Mouse (Mus musculus) layer of hippocampus, adult 11-12 months (tissue): ENCODE measurements at regions not wholly inside any gene's neighbourhood (a gene's known extent, or its start where the extent isn't known, plus 50 kb on each side); places are given as distances from the start of the nearest gene placed in this dataset.

ENCODE experiments used
- DNase-seq: peaks from one replicate; pipeline ENCODE4 v3.0.0; 2022; ENCODE audit warnings: low spot score

DNA sequence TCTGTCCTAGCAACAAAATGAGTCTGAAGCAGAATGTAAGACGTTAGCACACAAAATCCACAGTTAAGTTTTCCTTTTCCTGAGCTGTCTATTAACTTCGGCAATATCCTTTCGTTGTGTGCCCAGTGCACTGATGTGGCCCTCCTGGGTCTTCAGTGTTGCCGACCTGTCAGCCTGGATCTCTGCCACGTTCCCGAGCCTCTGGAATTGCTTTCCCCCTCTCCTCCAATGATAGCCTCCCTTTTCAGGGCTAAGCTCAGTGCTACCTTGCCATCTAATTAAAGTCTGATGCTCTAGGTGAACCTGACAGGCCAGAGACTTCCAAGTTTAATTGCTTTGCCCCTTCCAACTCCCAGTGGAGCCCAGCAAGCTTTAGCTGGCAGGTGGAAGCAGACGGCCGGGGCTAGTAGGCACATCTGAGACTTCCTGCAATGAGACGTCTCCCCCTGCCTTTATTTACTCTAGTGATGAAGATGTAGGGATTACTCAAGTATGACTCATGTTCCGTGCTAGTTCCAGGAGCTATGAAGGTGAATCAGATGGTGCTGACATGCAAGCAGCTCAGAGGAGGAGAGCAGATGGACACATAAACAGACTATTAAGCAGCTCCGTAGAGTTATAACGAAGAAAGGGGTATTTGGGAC is 894.3 kb upstream of the Car8 start:
- peak; percentile 12 for DNase-seq

- peak; percentile 43 for DNase-seq
These were observed 893.5 kb upstream of the Car8 start for GRCm38 (mm10) chr4:9132356-9132755.

GRCm38 (mm10) chr4:9131610-9132009 is 892.8 kb upstream of the Car8 start:
- DNase-seq = peak; percentile 33

GRCm38 (mm10) chr4:9125236-9125963 is 886.6 kb upstream of the Car8 start:
- DNase-seq = peak; percentile 28

- DNase-seq = no peak
These were observed 885.9 kb upstream of the Car8 start for GRCm38 (mm10) chr4:9124586-9125232.

- no peak for DNase-seq
These were observed 885.3 kb upstream of the Car8 start for GRCm38 (mm10) chr4:9124109-9124508.

- DNase-seq = no peak
These were observed 884.7 kb upstream of the Car8 start for GRCm38 (mm10) chr4:9123396-9124031.

DNA sequence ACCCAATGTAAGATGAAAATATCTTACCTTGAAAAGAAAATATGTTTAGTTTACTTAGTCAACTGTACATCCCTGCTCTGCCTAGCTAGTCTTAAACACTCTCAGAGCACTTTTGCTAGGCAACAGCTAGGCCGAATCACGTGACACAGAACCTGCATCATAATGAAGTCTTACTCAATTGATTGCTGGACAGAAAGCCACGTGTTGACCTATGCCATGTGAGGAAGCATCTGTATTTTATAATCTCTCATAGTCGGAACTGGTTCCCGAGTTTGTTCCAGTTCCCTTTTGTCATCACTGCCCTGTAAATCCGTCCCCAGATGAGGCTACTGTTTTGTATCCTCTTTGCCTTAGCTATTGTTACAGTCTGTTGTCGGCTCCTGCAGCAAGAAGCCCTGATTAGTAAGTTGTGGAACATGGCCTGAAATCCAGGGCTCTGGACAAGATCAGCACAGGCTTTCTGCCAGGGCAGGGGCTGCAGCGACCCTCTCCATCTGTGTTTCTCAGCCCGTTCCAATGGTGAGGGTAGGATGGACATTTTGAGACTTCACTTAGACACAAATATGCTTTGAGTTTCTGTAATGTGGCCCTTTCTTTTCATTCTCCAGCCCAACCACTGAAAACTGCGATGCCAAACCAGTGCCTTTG is 883.9 kb upstream of the Car8 start:
- DNase-seq = no peak

GRCm38 (mm10) chr4:9116955-9117647 is 878.3 kb upstream of the Car8 start:
- no peak for DNase-seq

GRCm38 (mm10) chr4:9115874-9116273 is 877.0 kb upstream of the Car8 start:
- DNase-seq = peak; percentile 63

DNA sequence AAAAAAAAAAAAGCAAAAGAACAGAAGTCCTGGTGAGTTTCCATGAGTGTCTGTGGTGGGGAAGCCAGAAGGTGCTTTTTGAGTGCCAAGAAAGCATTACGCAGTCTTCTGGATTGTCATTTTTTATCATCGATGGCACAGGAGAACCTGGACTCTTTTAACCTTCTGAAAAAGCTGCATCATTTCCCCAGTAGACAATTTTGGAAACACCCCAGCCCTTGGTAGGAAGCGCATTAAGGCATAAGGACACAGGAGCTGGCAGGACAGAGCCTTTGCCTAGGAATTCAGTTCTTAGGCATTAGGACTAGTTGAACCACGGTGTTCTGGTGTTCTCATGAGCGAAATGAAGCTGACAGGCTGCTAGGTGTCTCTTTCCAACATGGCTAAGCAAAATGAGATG is 875.1 kb upstream of the Car8 start:
- DNase-seq = no peak

DNA sequence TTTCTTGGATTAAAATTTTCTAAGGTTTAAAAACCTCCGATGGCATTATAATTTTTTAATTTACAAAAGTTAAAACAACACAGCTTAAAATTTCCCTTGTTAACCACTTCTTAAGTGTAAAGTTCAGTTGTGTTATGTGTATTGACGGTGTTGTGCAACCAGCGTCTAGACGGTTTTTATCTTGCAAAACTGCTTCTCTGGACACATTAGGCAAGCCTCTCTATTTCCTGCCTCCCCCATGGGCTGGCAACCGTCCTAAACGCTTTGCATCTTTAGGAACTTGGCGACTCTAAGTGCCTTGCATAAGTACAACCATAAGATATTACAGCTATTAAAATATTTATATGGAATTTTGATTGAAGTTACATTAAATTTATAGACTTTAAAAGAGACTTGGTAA is 871.5 kb upstream of the Car8 start:
- DNase-seq = peak; percentile 69

- peak; percentile 65 for DNase-seq
These were observed 868.5 kb upstream of the Car8 start for GRCm38 (mm10) chr4:9107295-9107694.

GRCm38 (mm10) chr4:9106778-9107177 is 867.9 kb upstream of the Car8 start:
- no peak for DNase-seq

DNA sequence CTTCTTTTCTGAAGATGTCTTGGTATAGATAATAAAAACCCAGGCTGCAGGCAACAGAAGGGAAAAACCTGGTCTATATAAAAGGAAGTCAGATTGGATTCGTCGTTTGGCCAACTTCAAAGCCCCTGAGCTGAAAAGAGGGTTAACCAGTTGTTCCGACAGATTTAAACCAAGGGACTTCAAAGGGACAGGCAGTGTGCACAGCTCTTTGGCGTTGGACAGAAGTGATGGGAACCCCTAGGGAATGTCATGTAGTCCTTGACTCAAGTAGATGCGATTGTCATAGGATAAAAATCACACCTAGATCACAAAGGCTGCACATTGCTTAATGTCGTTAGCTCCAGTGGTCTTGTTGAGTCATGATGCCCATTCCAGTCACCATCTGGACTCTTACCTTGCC is 865.8 kb upstream of the Car8 start:
- DNase-seq = no peak

DNA sequence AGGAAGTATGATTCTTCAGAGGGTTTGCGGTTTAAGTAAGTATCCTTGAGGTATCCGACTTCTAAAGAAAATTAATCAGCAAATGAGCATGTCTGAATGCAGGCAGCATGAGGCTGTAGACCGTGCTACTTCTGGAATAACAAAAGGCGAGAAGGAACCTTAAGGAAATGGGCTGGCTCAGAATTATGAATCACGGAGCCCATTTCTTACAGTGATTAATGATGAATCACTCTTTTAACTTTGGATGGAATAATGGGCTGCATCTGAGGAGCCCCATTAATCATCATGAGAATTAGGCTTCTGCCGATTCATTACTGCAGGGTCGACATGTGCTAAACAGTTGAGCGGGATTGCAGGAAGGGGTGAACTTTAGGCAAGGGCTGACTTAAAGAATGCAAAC is 865.1 kb upstream of the Car8 start:
- no peak for DNase-seq

GRCm38 (mm10) chr4:9096809-9097700 is 858.2 kb upstream of the Car8 start:
- DNase-seq = peak; percentile 91

DNA sequence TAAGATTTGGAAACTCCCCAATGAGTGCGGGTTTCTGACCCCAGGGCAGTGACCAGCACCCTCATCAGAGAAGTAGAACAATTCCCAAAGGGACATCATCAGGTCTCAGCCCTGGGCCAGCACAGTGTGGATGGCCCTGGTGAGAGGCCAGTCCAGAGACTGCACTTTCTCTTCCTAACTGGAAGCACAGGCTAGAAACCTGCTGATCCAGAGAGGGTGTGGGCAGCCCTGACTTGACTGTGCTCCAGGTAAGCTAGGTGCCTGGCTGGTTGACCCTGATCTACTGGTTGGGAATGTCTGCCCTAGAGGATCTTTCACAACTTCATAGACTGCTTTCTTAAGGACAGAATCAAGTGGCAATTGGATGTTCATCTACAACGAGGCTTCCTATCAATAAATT is 857.4 kb upstream of the Car8 start:
- DNase-seq = no peak

DNA sequence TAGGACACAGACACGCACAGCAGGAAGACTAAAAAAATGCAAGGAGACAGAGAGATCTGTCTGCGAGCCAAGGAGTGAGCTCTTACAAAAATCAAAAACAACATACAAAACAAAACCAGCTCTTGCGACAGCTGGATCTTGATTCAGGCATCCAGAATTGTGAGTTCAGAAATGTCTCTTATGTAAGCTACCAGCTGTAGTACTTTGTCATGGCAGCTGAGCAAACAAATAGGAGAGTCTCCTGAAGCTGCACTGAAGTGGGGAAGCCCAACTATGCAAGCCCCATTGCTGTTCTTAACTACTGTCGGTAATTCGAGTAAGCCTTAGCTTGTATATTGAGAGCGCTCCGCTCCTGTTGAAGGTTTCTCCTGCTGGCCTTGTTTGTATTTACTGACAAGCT is 856.8 kb upstream of the Car8 start:
- no peak for DNase-seq

DNA sequence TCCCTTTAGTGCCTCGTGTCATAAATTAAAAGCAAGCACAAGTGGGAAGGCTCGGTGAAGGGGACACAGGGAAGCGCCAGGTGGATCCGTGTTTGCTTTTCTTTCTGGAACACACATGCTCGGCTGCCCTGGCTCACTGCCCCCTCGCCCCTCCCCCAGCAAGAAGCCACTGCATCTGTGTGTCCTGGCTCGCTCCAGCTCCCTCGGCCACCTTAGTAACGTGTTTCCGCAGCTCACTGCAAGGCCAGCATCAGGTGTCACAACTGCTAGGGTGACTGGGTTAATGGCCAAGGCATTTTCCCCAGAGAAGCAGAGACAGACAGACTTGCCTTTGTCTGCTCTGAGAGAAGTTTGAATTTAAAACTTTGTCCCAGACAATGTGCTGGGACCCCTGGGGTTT is 855.7 kb upstream of the Car8 start:
- no peak for DNase-seq

- no peak for DNase-seq
These were observed 855.2 kb upstream of the Car8 start for GRCm38 (mm10) chr4:9094076-9094475.
